Mouse (Mus musculus): ENCODE measurements around the gene Ctnna3.
"Not testable (repeated sequence)": the region's sequence is repeated elsewhere in the genome, so short reads cannot be mapped to it uniquely, and the experiment has no call there.

Ctnna3 gene

GRCm38 (mm10) chr10:64181696-64182095 is 751.8 kb downstream of the Ctnna3 start:
- no peak for DNase-seq (ENCODE audit: extremely low read depth, low read depth)

- DNase-seq (ENCODE audit: extremely low read depth, low read depth), result no peak
Measured at GRCm38 (mm10) chr10:64182731-64183130, 752.8 kb downstream of the Ctnna3 start.

- DNase-seq (ENCODE audit: extremely low read depth, low read depth), result no peak
Measured at GRCm38 (mm10) chr10:64188046-64188445, 758.1 kb downstream of the Ctnna3 start.

- no peak for DNase-seq (ENCODE audit: extremely low read depth, low read depth)
Measured at GRCm38 (mm10) chr10:64197584-64197983, 767.7 kb downstream of the Ctnna3 start.

- no peak for DNase-seq (ENCODE audit: extremely low read depth, low read depth)
Measured at GRCm38 (mm10) chr10:64215632-64216031, 785.7 kb downstream of the Ctnna3 start.

GRCm38 (mm10) chr10:64223023-64223422 is 793.1 kb downstream of the Ctnna3 start:
- no peak for DNase-seq (ENCODE audit: extremely low read depth, low read depth)

GRCm38 (mm10) chr10:64224007-64224406 is 794.1 kb downstream of the Ctnna3 start:
- DNase-seq (ENCODE audit: extremely low read depth, low read depth), result no peak

GRCm38 (mm10) chr10:64224424-64224823 is 794.5 kb downstream of the Ctnna3 start:
- DNase-seq (ENCODE audit: extremely low read depth, low read depth), result no peak

GRCm38 (mm10) chr10:64225826-64226225 is 795.9 kb downstream of the Ctnna3 start:
- not testable (repeated sequence) for DNase-seq (ENCODE audit: extremely low read depth, low read depth)

- DNase-seq (ENCODE audit: extremely low read depth, low read depth), result no peak
Measured at GRCm38 (mm10) chr10:64243421-64243820, 813.5 kb downstream of the Ctnna3 start.

- no peak for DNase-seq (ENCODE audit: extremely low read depth, low read depth)
Measured at GRCm38 (mm10) chr10:64268156-64268555, 838.3 kb downstream of the Ctnna3 start.

- no peak for DNase-seq (ENCODE audit: extremely low read depth, low read depth)
Measured at GRCm38 (mm10) chr10:64275143-64275542, 845.2 kb downstream of the Ctnna3 start.

GRCm38 (mm10) chr10:64278836-64279235 is 848.9 kb downstream of the Ctnna3 start:
- no peak for DNase-seq (ENCODE audit: extremely low read depth, low read depth)

GRCm38 (mm10) chr10:64305802-64306201 is 875.9 kb downstream of the Ctnna3 start:
- no peak for DNase-seq (ENCODE audit: extremely low read depth, low read depth)

- no peak for DNase-seq (ENCODE audit: extremely low read depth, low read depth)
Measured at GRCm38 (mm10) chr10:64311622-64312292, 881.9 kb downstream of the Ctnna3 start.

GRCm38 (mm10) chr10:64320332-64320731 is 890.4 kb downstream of the Ctnna3 start:
- no peak for DNase-seq (ENCODE audit: extremely low read depth, low read depth)

- DNase-seq (ENCODE audit: extremely low read depth, low read depth), result no peak
Measured at GRCm38 (mm10) chr10:64342702-64343379, 912.9 kb downstream of the Ctnna3 start.

GRCm38 (mm10) chr10:64373288-64373687 is 943.4 kb downstream of the Ctnna3 start:
- no peak for DNase-seq (ENCODE audit: extremely low read depth, low read depth)

- no peak for DNase-seq (ENCODE audit: extremely low read depth, low read depth)
Measured at GRCm38 (mm10) chr10:64377751-64378150, 947.9 kb downstream of the Ctnna3 start.

- DNase-seq (ENCODE audit: extremely low read depth, low read depth), result no peak
Measured at GRCm38 (mm10) chr10:64396579-64396978, 966.7 kb downstream of the Ctnna3 start.

- DNase-seq (ENCODE audit: extremely low read depth, low read depth), result peak; percentile 0
Measured at GRCm38 (mm10) chr10:64418396-64418795, 988.5 kb downstream of the Ctnna3 start.

GRCm38 (mm10) chr10:64438736-64439135 is 1008.8 kb downstream of the Ctnna3 start:
- no peak for DNase-seq (ENCODE audit: extremely low read depth, low read depth)

GRCm38 (mm10) chr10:64448624-64449023 is 1018.7 kb downstream of the Ctnna3 start:
- DNase-seq (ENCODE audit: extremely low read depth, low read depth), result no peak

Measured in MEL-GATA-1-ER (cell line).